Comparison of ENCODE assay signal across 15 mouse cellular contexts in genomic region chr15:90183511-90183910, GRCm38 (mm10).
"Had no signal": no experiment of that assay in that cellular context is flagged by ENCODE, and none has a peak within 500 bp of the region (broad histone marks: within the 10 kb centered on the region; RNA-seq: fewer than 3 reads in every experiment).

No protein-coding gene starts in this region.

- H3K9me3 ChIP-seq: midbrain, embryonic 10.5 days; midbrain, embryonic 12.5 days; neural tube, embryonic 12.5 days; stomach, embryonic 15.5 days had no signal

- H3K4me2 ChIP-seq: lung, embryonic 14.5 days; midbrain, embryonic 12.5 days; neural tube, embryonic 12.5 days; stomach, embryonic 15.5 days had no signal

- DNase-seq: lung, adult 18-20 months; lung, embryonic 14.5 days; lung, postnatal 10 days; lung, postnatal 4 days; midbrain, embryonic 14.5 days; right cerebral cortex, postnatal 14 days; thymus, adult 2 months; thymus, postnatal 14 days; thymus, postnatal 36 days had no signal

- H3K27me3 ChIP-seq: midbrain, embryonic 12.5 days; neural tube, embryonic 12.5 days; stomach, embryonic 15.5 days had no signal

- H3K4me1 ChIP-seq: midbrain, embryonic 10.5 days; midbrain, embryonic 12.5 days; neural tube, embryonic 12.5 days; stomach, embryonic 15.5 days had no signal

- ATAC-seq: midbrain, embryonic 16.5 days had no signal

- H3K27ac ChIP-seq: midbrain, embryonic 10.5 days; midbrain, embryonic 12.5 days; neural tube, embryonic 12.5 days; stomach, embryonic 15.5 days; stomach, postnatal 0 days had no signal

- H3K36me3 ChIP-seq: midbrain, embryonic 10.5 days; midbrain, embryonic 12.5 days; neural tube, embryonic 12.5 days; stomach, embryonic 15.5 days had no signal

- H3K9ac ChIP-seq: lung, embryonic 14.5 days; midbrain, embryonic 12.5 days; neural tube, embryonic 12.5 days; stomach, embryonic 15.5 days had no signal

- H3K4me3 ChIP-seq: midbrain, embryonic 10.5 days; midbrain, embryonic 12.5 days; neural tube, embryonic 12.5 days; stomach, embryonic 15.5 days had no signal
